Mouse (Mus musculus): ENCODE measurements around the gene Bspry. TPM values are rescaled to one million over a fixed set of nuclear protein-coding genes. Genes with fewer than 3 reads are reported as not detected.

Gene Bspry
- polyA plus RNA-seq, 1 experiment: 1.4 TPM

DNA sequence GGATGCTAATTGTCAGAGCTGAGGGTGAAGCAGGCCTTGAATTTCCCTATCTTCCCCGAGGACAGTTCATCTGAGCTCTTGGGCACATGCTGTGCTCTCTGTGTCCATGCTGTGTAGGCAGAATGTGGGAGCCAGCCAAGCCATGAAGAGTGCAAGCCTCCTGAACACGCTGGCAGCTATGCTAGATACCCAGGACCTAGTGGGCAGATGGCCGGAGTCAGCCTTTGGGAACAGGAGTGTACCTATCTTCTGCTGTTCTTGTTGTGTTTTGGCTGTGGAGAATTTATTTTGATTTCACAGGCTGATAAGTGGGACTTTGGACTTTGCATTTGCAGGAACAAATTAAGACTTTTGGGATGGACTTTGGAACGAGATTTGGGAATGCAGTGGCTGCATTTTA is 39.3 kb upstream of the Bspry start:
- no peak for TF ChIP-seq CTCF (IDR thresholded peaks at IDR 0.05; ENCODE audit: control insufficient read depth, insufficient read depth, low read length)
- TF ChIP-seq POLR2A (IDR thresholded peaks at IDR 0.05; ENCODE audit: borderline replicate concordance, control insufficient read depth, low read depth, low read length): no peak
- H3K4me3 ChIP-seq (replicated peaks; ENCODE audit: control insufficient read depth, low read depth, low read length): no peak overlapping the region
- H3K4me1 ChIP-seq (ENCODE audit: control insufficient read depth, insufficient read depth, low read length): no peaks in the 10 kb centered on the region
- H3K27ac ChIP-seq (ENCODE audit: control insufficient read depth, insufficient read depth, low read depth, low read length, poor library complexity): no peak overlapping the region
- WGBS: 71% methylated on average over 4 of the region's 4 CpGs

DNA sequence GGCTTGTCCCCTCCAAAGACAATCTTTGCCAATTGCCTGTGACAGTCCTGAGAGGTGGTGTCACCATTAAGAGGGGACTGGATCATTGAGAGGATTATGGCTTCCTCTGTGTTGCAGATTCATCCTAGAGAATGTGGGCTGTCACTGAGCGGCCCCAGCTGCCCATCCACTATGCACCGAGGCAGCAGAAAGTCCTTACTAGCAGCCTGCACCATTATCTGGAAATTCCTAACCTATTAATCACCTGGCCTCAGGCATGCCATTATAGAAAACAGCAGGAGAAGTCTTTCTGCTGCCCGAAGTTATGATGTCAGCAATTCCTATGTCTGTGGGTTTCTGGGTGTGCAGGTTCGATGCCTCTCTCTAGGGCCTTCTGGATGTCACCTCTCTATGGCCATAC is 38.9 kb upstream of the Bspry start:
- Histone ChIP-seq H3K27ac (ENCODE audit: control insufficient read depth, insufficient read depth, low read depth, low read length, poor library complexity) (no peak overlapping the region), H3K4me3 (replicated peaks; ENCODE audit: control insufficient read depth, low read depth, low read length) (no peak overlapping the region), H3K4me1 (ENCODE audit: control insufficient read depth, insufficient read depth, low read length) (no peaks in the 10 kb centered on the region)
- 82% methylated on average over 4 of the region's 4 CpGs for WGBS
- no peak for TF ChIP-seq POLR2A (IDR thresholded peaks at IDR 0.05; ENCODE audit: borderline replicate concordance, control insufficient read depth, low read depth, low read length)
- no peak for TF ChIP-seq CTCF (IDR thresholded peaks at IDR 0.05; ENCODE audit: control insufficient read depth, insufficient read depth, low read length)

DNA sequence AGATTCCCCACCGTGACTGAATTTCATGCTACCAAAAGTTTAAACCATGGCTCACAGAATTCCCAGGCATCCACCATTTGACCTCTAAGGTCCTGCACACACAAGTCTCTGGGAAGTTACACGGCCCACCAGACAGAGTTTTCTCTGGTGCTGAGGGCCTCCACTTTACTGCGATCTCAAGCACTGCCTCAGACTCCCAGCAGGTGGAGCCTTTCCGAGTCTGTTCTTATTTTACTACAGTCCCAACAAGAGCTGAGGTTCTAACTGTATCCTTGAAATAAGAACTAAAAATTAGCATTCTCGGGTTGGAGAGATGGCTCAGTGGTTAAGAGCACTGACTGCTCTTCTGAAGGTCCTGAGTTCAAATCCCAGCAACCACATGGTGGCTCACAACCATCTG is 24.9 kb upstream of the Bspry start:
- TF ChIP-seq POLR2A (IDR thresholded peaks at IDR 0.05; ENCODE audit: borderline replicate concordance, control insufficient read depth, low read depth, low read length) (no peak), CTCF (IDR thresholded peaks at IDR 0.05; ENCODE audit: control insufficient read depth, insufficient read depth, low read length) (peak; percentile 53)
- Histone ChIP-seq H3K4me3 (replicated peaks; ENCODE audit: control insufficient read depth, low read depth, low read length) (no peak overlapping the region), H3K27ac (ENCODE audit: control insufficient read depth, insufficient read depth, low read depth, low read length, poor library complexity) (no peak overlapping the region), H3K4me1 (ENCODE audit: control insufficient read depth, insufficient read depth, low read length) (no peaks in the 10 kb centered on the region)
- WGBS: 45% methylated on average over 5 of the region's 5 CpGs

DNA sequence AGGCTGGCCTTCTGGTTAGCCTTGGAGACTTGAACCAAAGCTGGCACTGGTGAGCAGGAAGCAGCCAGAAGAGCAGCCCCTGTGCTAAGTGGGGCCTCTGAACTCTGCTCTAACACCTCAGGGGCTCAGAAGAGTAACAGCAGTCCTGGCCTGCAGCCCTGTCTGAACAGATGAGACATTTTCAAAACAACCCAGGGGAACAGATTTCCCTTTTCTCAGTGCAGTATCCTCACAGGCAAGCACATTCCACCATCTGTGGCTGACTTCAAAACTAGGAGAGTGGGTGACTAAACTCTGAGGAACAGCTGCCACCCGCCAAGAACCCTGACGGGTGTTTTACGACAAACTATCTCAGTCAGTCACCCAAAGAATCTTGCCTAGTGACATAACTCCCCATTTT is 20.8 kb upstream of the Bspry start:
- WGBS: 92% methylated on average over 3 of the region's 3 CpGs
- Histone ChIP-seq H3K27ac (ENCODE audit: control insufficient read depth, insufficient read depth, low read depth, low read length, poor library complexity) (no peak overlapping the region), H3K4me1 (ENCODE audit: control insufficient read depth, insufficient read depth, low read length) (no peaks in the 10 kb centered on the region), H3K4me3 (replicated peaks; ENCODE audit: control insufficient read depth, low read depth, low read length) (no peak overlapping the region)
- no peak for TF ChIP-seq CTCF (IDR thresholded peaks at IDR 0.05; ENCODE audit: control insufficient read depth, insufficient read depth, low read length)
- TF ChIP-seq POLR2A (IDR thresholded peaks at IDR 0.05; ENCODE audit: borderline replicate concordance, control insufficient read depth, low read depth, low read length): no peak

DNA sequence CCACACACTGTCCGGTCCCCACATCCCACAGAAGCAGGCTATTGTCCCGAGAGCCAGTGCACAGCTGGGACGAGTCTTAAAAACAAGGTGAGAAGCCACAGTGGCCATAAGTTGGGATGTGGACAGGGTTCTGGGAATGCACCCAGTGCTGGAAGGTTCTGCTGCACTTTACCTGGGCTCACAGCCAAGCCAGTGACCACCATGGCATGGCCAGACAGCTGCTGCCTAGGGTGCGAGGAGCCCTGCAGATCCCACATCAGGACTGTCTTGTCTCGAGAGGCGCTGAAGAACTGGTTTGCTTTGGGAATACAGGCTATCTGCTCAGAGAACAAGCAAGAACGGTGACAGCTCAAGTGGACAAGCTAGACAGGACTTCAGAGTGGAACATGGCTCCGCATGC is 19.5 kb upstream of the Bspry start:
- no peaks in the 10 kb centered on the region for H3K4me1 ChIP-seq (ENCODE audit: control insufficient read depth, insufficient read depth, low read length)
- WGBS: 84% methylated on average over 8 of the region's 8 CpGs
- H3K27ac ChIP-seq (ENCODE audit: control insufficient read depth, insufficient read depth, low read depth, low read length, poor library complexity): no peak overlapping the region
- no peak for TF ChIP-seq CTCF (IDR thresholded peaks at IDR 0.05; ENCODE audit: control insufficient read depth, insufficient read depth, low read length)
- TF ChIP-seq POLR2A (IDR thresholded peaks at IDR 0.05; ENCODE audit: borderline replicate concordance, control insufficient read depth, low read depth, low read length): no peak
- no peak overlapping the region for H3K4me3 ChIP-seq (replicated peaks; ENCODE audit: control insufficient read depth, low read depth, low read length)

DNA sequence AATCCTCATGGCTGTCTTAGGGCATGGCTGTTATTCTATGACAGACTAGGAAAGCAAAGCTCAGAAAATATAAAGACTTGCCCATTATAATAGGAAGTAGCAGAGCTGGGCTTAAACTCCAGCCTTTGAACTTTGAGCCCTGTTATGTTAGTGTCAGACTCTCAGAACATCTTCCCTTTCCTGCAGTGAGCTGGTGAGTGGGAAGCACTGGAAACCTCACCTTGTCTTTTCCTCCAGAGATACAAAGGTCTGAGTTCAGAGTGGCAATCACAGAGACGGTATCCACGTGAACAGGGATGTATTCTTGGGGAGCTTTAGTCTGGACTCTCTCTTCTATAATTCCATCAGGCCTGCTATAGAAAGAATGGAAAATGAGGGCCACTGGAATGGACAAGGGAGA is 16.7 kb upstream of the Bspry start:
- H3K27ac ChIP-seq (ENCODE audit: control insufficient read depth, insufficient read depth, low read depth, low read length, poor library complexity): no peak overlapping the region
- no peak for TF ChIP-seq POLR2A (IDR thresholded peaks at IDR 0.05; ENCODE audit: borderline replicate concordance, control insufficient read depth, low read depth, low read length)
- no peak for TF ChIP-seq CTCF (IDR thresholded peaks at IDR 0.05; ENCODE audit: control insufficient read depth, insufficient read depth, low read length)
- 88% methylated on average over 2 of the region's 2 CpGs for WGBS

DNA sequence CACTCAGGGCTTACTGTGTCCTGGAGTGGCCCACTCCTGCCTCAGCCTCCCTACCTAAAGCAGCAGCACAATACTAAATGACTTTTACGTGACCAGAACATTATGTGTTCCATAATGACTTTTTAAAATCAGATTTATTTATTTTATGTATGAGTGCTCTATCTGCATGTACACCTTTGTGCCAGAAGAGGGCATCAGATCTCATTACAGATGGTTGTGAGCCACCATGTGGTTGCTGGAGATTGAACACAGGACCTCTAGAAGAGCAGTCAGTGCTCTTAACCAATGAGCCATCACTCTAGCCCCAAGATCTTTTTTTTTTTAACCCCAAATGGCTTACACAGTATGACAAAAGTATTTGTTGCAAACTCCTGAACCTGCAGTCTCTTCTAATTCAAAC is 11.7 kb upstream of the Bspry start:
- Histone ChIP-seq H3K4me1 (ENCODE audit: control insufficient read depth, insufficient read depth, low read length) (peaks cover 1% of the 10 kb centered on the region; the same call in 1 of the 2 replicates), H3K4me3 (replicated peaks; ENCODE audit: control insufficient read depth, low read depth, low read length) (no peak overlapping the region), H3K27ac (ENCODE audit: control insufficient read depth, insufficient read depth, low read depth, low read length, poor library complexity) (no peak overlapping the region)
- 73% methylated on average over 1 of the region's 1 CpGs for WGBS
- TF ChIP-seq POLR2A (IDR thresholded peaks at IDR 0.05; ENCODE audit: borderline replicate concordance, control insufficient read depth, low read depth, low read length): no peak
- no peak for TF ChIP-seq CTCF (IDR thresholded peaks at IDR 0.05; ENCODE audit: control insufficient read depth, insufficient read depth, low read length)

More for the DNA sequence above, 16.7 kb upstream of the Bspry start:
- H3K4me3 ChIP-seq (replicated peaks; ENCODE audit: control insufficient read depth, low read depth, low read length): no peak overlapping the region
- H3K4me1 ChIP-seq (ENCODE audit: control insufficient read depth, insufficient read depth, low read length): no peaks in the 10 kb centered on the region

DNA sequence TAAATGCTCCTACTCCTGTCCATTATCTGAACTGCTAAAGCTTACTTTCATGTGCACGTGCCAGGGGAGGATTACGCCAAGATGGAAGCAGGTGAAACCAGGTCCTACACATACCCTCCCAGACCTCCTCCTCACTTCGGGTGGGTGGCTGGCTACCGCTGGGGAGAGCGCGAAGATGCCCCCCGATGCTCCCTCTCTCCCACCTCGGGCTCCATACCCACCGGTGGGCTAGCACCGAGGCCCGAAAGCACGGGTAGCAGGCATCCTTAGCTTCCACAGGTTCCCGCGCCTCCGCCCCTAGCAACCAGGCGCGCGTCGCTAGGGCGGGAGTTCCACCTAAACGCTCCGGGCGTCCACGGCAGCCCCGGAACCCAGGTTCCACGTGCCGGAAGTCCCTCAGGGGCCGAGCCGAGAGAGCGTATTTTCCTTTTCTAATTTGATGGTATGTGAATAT is 9.2 kb upstream of the Bspry start, which contains the start of gene Wdr31:
Gene Wdr31, minus strand, starts transcription at position 299 of the 454 bp plus-strand sequence.
- WGBS: 1% methylated on average over 30 of the region's 30 CpGs

DNA sequence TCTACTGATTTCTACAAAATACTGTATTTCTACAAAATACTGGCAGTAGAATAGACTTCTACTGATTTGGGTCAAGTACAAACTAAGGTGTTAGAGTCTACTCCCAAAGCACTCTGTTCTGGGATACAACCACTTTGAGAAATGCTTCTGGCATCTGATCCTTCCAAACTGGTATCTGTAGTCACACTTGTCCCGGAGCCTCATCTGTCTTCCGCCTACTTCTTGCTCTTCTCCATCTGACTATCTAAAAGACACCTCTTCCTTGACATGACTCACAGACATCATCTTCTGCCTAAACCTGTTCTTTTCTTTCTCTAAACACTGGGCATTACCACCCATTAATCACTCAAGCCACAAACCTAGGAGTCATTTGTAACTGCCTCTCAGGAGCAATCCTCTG is 7.8 kb upstream of the Bspry start:
- Histone ChIP-seq H3K4me1 (ENCODE audit: control insufficient read depth, insufficient read depth, low read length) (peaks cover 1% of the 10 kb centered on the region; the same call in 1 of the 2 replicates), H3K27ac (ENCODE audit: control insufficient read depth, insufficient read depth, low read depth, low read length, poor library complexity) (no peak overlapping the region), H3K4me3 (replicated peaks; ENCODE audit: control insufficient read depth, low read depth, low read length) (no peak overlapping the region)
- TF ChIP-seq POLR2A (IDR thresholded peaks at IDR 0.05; ENCODE audit: borderline replicate concordance, control insufficient read depth, low read depth, low read length) (no peak), CTCF (IDR thresholded peaks at IDR 0.05; ENCODE audit: control insufficient read depth, insufficient read depth, low read length) (no peak)
- 87% methylated on average over 2 of the region's 2 CpGs for WGBS

More for the DNA sequence above, 9.2 kb upstream of the Bspry start, which contains the start of gene Wdr31:
- H3K4me1 ChIP-seq (ENCODE audit: control insufficient read depth, insufficient read depth, low read length): peaks cover 1% of the 10 kb centered on the region; the same call in 1 of the 2 replicates
- H3K27ac ChIP-seq (ENCODE audit: control insufficient read depth, insufficient read depth, low read depth, low read length, poor library complexity): no peak within 1 kb of the TSS
- H3K4me3 ChIP-seq (replicated peaks; ENCODE audit: control insufficient read depth, low read depth, low read length): peak within 1 kb of the TSS; percentile 73
- TF ChIP-seq CTCF (IDR thresholded peaks at IDR 0.05; ENCODE audit: control insufficient read depth, insufficient read depth, low read length): no peak

Measured in bone marrow, adult 2 months (tissue).